Mouse (Mus musculus): ENCODE data around the gene Tmem88.

DNA sequence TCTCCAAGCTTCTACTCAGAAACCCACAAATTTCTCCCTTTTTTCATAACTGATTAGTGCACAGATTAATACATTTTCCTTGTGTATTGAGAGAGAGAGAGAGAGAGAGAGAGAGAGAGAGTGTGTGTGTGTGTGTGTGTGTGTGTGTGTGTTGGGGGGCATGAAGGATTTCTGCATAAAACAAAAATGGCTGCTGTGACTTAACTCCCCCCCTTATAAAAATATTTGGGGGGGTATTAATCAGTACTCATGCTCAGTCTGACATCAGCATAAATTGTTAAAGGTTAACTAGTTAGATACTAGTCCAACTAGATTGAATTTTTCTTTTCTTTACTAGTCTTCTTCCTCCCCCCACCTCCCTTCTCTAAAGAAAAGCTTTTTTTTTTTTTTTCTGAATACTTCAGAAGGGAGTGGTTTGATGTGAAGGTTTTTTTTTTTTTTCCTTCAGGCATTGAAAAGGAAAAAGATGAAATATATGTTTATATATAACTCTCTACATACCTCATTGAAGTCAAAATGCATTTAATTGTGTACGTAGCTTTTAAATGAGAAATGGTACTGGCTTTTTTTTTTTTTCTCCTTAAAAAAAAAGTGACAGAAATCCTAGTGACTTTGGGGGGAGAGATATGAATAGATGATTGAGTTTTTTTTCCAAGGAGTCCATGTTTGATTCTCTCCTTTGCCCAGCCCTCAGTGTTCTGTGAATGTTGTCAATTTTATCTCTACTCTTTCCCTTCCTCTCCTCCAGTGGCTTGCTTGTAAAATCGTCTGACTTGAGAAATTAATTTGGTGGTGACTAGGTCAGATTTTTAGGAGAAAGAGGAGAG lies 27.8 kb downstream of the Tmem88 start:
- TF ChIP-seq CTCF (conservative IDR thresholded peaks at IDR 0.05 in 1 of 2, IDR thresholded peaks at IDR 0.05 in 1 of 2; ENCODE audit: low read depth in 2 of 2, low read length in 2 of 2) (no peak), NELFE (IDR thresholded peaks at IDR 0.05; ENCODE audit: low read depth, low read length) (no peak), USF1 (IDR thresholded peaks at IDR 0.05; ENCODE audit: low read depth, low read length) (no peak), MAFK (IDR thresholded peaks at IDR 0.05; ENCODE audit: insufficient replicate concordance, low read length) (no peak), POLR2A (IDR thresholded peaks at IDR 0.05; ENCODE audit: low read depth, low read length) (no peak), NRF1 (IDR thresholded peaks at IDR 0.05; ENCODE audit: low read depth, low read length) (no peak), USF2 (conservative IDR thresholded peaks at IDR 0.05; ENCODE audit: low read depth, low read length) (no peak), CHD2 (IDR thresholded peaks at IDR 0.05; ENCODE audit: low read length) (no peak), KAT2A (IDR thresholded peaks at IDR 0.05; ENCODE audit: insufficient replicate concordance, low read length) (no peak), TCF12 (IDR thresholded peaks at IDR 0.05; ENCODE audit: low read depth, low read length) (no peak), POLR2AphosphoS2 (IDR thresholded peaks at IDR 0.05; ENCODE audit: low read depth, low read length) (no peak), PAX5 (IDR thresholded peaks at IDR 0.05; ENCODE audit: low read length) (no peak), GABPA (IDR thresholded peaks at IDR 0.05; ENCODE audit: insufficient replicate concordance, low read depth, low read length) (no peak), ETS1 (conservative IDR thresholded peaks at IDR 0.05; ENCODE audit: low read depth, low read length) (no peak)

All from CH12.LX (cell line).